Mouse (Mus musculus) retina, adult 2 months (tissue): ENCODE results near the gene Zbtb44.
A peak's percentile ranks its signal among the peaks of the same experiment; 100 is the strongest.

Experiments used
- DNase-seq: peaks from one replicate; pipeline ENCODE4 v3.0.0-alpha.2; 2012; ENCODE audit warnings: low read depth, low spot score

The Zbtb44 gene

DNA sequence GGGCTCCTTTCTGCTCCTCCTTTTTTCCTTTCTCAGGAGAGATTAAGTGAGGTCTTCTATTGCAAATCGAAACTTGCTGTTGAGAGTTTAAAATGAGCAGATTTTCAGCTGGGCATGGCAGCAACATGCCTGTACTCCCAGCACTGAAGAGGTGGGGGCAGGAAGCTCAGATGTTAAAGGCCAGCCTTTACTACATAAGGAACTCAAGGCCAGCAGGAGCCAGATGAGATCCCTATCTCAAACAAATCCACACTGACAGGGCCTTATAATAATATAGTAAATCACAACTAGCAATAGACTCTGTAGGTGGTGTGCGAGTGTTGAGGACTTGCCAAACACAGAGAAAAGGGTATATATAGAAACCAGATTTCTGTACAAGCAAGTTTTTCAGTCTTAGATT, 28.3 kb downstream of the Zbtb44 start:
- DNase-seq = no peak

DNA sequence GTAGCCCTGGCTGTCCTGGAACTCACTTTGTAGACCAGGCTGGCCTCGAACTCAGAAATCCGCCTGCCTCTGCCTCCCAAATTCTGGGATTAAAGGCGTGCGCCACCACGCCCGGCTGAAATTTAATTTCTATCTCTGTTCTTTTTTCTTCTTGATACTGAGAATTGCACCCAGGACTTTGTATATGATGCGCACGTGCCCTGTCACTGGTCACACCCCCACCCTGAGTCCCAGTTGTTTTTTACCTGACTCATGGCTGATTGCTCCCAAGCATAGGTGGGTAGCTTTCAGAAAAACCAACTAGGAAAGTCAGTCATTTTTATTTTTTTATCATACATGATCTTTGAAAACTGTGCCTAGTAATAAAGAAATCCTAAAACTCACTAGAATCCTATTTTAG, 40.3 kb downstream of the Zbtb44 start:
- no peak for DNase-seq

DNA sequence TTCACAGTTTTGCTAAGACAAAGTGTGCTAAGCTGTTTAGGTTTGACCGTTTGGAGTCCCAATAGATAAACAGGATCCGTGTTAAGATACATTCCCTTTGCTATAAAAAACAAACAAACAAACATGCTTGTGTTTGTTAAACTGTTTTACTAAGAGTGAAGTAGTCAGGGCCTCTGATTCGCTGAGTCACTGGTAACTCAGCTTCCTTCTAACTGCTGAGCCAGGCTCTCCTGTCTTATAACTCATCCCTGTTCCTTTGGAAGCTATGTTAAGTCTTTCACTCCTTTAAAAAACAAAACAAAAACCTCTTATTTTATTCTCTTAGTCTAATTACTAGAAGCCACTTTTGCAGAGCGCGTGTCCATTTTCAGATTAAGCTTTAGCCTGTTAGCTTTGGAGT, 41.8 kb downstream of the Zbtb44 start:
- DNase-seq = no peak

DNA sequence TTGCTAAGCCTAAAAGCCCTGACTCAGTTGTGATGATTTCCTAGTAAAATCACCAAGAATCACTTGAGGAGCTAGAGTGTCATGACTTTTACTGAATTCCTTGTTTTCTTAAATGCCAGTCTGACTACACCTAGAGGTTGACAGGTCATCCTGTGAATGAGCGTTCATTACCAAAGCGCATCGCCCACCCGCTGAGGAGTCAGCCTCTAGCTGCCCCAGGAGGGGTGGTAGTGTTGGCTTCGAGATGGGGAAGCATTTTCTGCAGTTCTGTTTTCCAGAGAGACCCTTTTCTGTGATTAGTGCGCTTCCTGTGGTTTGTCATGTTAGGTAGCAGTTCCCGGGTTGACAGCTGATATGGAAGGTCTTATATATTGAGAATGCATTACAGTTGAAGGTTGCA, 43.4 kb downstream of the Zbtb44 start:
- no peak for DNase-seq

DNA sequence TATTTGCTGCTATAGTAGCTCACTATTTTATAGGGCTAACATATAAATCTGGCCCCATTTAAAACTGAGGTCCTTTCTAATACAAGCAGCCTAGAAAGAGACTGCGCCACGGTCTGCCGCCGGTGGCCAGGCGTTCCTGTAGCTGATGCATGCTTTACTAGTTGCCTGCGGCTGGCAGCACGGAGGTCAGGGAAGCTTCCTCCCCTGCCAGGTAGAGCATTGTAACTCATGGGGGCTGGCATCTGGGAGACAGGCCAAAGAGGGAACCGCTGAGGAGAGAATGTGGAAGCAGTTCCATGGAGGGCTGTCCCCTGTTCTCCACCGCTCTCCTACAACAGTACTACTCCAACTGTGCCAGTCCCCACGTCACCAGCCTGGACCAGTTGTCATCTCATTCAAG, 44.4 kb downstream of the Zbtb44 start:
- no peak for DNase-seq

DNA sequence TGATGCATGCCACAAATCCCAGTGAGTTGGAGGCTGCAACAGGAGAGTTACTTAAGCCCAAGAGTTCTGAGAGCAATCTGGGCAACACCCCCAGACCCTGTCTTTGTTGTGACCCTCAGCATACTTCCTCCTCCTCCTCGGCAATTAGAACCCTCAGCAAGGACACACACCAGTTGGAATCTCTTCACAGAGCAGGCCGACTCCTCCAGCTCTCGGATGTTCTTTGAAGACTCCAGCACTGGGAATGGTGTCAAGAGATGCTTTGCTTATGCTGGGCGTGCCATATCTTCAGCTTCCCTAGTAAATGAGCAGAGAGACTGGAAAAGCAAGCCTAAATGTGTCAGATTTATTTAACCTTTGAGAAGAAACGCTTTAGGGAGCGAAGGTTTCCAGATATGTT, 50.3 kb downstream of the Zbtb44 start:
- no peak for DNase-seq

DNA sequence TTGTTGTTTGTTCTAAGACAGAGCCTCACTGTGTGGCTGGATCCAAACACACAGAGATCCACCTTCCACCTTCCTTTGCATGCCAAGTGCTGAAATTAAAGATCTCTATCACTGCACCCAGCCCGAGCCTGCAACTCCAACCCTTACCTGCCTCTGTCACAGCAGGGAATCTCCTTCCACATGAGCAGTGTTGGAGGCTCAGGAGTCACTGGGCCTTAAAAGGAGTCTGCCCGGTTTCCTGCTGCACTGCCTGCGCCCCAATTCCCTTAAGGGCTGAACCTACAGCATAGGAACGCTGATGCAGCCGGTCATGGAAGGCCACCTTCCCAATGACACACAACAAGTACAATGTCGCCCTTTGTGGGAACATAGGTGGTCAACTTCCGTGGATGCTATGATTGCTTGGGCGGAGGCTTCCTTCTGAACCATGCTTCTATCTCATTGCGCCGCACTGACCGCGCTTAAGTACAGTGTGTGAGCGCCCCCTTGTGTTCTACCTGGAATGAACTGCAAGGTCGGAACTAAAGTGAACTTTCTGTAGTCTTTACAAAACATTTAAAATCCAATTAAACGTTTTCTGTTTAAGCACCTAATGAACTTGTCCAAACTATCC, 51.7 kb downstream of the Zbtb44 start:
- DNase-seq = peak; percentile 53

DNA sequence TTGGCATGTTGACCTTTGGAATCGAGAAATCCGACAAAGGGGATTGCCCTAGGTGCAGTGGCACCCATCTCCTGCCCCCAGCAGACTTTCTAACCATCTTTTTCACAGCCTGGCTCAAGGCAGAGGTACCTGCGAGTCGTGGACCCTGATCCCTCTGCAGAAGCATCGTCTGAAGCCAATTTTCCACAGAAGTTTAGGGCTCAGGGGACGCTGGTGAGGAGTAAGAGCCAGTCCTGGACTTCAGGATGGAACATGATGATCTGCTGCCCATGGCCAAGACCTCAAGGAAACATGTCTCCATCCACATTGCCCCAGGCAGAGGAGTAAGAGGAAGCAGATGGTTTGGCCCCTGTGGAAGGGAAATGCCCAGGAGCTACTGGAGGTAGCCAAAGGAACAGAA, 52.3 kb downstream of the Zbtb44 start:
- DNase-seq = no peak

DNA sequence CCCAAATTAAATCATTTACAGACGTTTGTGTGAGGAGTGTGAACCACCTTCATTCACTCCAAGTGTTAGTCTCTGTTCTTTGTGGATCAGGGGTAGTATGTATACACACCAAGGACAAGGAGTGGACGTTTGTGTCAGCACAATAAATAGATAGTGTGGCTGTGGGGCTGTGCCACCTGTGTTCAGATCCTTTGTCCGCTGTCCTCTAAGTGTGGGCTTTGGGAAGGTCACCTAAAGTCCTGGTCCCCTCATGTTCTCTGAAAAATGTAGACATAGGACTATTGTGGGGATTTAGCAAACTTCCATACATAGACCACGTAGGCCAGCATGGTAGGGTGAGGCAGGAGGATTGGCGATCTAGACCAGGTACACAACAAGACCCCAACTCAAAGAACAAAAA, 55.1 kb downstream of the Zbtb44 start:
- no peak for DNase-seq

DNA sequence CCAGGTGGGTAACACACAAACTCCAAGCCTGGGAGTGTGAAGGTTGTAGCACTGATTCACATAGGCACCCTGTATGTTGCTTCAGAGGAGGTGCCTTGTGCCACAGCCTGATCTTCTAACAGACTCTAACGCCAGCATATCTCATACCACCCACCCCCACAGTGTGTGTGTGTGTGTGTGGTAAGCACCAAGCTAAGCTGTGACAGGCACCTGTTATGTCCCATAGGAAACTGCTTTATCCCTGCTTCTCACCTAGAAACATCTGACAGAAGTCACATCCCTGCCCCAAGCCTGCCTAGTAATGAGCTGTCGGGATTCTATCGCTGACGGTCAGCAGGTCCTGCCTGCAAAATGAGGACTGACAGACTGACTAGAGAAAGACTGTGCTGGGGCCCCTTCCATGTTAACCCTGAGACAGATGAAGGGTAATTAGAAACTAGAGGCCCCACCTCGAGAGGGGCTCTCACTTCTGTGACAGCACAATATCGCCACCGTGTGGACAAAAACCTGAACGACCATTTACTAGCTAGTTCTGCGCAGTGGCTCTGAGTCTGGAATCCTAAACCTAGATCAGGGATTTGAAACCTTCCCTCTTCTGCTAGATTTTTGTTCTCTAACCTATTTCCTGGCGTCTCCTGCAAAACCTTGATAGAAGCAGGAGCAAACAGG, 55.8 kb downstream of the Zbtb44 start:
- peak; percentile 42 for DNase-seq

DNA sequence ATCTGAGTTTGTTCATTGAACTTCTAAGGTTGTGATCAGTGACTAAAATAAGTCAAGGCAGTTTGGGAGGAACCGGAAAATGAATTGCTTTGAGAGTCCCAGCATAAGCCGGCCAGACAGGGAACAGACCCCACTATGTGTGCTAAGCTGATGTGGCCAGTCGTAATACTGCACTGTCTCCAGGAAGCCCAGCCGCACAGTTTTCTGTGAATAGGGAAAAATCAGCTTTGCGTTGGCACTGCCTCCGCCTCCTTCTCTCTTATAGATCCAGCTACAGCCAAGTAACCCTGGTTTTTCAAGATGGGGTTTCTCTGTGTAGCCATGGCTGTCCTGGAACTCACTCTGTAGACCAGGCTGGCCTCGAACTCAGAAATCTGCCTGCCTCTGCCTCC, 56.3 kb downstream of the Zbtb44 start:
- DNase-seq = no peak

DNA sequence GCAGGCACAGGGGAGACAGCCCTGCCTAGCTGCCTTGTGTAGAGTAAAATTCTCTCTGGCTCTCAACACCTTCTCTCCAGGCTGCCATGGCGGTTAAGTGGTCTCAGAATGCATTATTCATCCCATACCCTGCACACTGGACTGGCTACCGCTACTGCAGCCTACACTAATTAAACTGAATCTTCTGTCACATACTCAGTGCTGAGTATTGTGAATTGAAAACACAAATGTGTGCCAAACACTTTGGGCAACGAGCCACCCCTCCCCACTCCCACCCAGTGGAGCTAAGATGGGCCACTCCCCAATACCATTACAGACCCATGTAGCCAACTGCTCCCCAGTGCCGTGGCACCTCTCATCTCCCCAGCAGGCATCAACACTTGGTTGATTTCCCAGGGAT, 57.0 kb downstream of the Zbtb44 start:
- no peak for DNase-seq

DNA sequence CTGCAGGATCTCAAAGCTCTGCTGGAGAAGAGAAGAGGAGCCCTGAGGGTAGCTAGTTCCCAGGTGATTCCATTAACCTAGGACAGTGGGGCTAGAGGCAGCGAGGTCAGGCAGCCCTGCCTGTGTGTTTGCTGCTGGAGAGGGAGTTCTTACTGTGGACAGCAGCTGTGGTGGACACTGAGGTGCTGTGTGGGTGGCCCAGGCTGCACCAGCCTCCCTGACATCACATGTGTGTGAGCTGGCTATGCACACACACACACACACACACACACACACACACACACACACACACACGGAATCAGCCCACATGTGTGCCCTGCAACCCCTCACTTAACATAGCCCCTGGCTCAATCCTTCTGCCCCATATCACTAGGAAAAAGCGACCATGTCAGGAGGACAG, 57.7 kb downstream of the Zbtb44 start:
- DNase-seq = no peak

DNA sequence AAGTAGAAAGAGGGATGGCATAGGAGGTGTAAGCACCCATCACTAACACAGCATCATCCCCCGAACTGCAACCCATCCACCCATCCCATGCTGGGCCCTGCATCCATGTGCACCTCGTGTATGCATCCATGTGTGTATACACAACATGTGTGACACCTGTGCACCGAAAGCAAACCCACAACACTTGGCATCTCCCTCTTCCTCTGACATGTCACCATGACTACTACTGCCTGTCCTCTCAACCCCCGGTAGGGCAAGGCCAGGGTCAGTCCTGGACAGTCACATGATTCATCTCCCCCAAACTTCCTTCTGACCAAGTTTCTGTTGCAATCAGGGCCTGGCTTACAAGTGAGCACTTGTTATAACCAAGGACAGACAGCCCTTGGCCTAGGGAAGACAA, 58.4 kb downstream of the Zbtb44 start:
- DNase-seq = no peak

DNA sequence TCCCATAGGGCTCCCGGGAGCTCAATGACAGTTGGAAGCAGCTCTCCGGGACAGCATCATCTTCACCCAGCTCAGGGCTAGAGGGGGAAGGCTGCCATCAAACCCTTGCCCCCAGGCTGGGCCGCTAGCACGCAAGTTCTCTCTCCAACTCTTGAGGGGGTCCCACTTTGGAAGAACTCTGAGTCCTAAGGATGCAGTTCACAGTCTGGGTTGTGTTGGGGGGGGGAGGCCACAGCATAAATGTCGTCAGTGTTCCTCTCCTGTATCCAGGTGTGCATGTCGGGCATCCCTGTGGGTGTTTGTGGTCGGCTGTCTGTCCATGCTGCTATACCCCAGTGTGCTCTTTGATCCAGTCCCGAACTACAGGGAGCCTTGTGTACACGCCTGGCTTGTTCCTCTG, 59.1 kb downstream of the Zbtb44 start:
- DNase-seq = no peak

DNA sequence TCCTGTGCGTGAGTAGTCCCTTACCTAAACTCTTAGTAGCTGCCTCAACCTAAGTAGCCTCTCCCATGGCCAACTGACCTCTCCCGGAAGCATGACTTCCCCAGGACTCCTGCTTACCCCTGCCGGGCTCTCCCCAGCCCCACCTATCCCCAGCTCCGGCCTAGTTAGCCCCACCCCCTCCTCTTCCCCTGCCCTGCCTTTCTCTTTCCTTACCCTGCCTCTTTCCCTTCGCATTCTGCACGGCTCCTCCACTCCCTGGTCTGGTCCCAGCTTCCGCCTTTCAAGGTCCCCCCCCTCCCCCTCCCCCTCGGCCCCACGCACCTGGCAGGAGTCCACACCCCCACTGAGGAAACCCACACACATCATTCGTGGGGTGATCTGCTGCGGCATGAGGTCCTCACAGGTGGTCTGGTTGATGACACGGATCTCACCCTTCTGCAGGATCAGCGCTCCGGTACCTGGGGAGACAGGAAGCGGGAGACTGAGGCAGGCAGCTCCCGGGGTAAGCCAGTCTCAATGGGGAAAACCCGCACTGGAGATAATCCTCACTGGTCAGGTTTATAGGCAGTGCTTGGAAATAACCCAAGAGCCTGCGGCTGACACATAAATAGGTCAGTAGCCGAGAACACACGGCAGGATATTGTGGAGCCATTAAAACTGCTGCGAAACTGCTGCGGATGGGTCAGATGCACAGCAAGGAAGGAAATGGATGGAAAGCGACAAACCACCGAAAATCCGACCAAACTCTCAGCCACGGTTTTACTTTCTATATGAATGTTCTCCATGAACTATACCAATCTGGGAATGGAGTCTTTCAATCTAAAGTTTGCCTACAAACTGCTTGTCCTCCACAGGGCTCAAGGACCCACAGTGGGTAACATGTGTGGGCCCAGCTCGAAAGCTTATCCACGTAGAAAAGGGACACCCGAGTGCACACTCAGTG, 59.9 kb downstream of the Zbtb44 start:
- DNase-seq = peak; percentile 11

DNA sequence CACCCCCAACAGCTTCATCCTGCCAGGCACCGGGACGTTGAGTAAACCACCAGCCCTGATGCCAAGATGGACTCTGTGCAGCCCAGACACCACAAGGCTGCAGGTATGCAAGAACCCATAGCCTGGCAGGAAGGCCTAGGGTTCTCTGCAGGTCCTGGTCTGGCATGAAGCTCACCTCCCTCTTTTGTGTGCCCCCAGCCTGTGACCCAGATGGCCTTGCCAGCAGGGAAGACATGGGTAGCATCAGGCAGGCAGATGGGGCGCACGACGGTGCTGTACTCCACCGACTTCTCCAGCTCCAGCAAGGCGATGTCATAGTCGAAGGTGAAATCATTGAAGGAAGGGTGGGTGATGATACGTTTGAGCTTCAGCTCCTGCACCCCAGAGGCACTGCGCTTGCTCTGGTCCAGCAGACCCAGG, 60.7 kb downstream of the Zbtb44 start:
- DNase-seq = no peak

DNA sequence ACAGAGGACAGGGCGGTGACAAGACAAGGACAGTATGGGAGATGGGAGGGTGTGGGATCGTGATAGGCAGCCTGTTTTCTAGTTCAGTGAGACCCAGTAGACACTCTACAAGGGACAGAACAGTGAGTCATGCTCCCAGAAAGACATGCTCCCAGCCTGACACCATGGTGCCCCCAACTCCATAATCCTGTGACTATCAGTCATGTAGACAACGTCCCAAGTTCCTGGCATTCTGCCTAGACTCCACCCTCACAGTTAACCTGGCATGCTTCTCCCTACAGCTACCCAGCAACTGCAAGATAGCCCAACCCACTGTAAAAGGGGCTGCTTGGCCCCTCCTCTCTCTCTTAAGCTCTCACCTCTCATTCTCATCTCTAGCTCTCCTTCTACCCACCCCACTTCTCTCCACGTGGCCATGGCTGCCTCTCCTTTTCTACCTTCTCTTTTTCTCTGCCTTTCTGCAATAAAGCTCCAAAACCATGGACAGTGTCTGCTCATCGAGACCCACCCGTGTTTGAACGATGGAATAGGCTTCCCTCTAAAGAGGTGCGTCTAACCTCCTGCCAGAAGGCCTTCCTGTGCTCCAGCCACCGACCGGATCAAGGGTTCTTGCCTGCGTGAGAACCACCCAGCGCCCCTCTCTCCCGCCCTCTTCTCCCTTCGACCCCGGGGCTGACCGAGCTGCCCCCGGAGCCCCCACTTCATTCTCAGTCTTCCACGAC, 61.8 kb downstream of the Zbtb44 start:
- DNase-seq = no peak

DNA sequence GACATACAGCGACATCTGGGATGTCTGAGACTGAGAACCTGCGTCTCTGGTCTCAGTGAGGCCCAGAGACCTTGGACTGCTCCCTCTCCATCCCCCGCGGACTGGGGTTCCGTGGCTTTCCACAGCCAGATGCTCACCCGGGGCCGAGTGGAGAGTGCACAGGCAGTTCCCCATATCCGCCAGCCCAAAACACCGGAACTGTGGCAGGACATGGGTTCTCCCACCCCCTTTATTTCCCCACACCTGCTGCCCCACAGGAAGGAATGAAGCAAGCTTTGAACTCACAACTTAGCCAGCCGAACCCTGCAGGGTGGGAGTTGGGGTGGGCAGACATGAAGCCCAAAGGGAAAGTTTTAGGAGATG, 62.4 kb downstream of the Zbtb44 start:
- DNase-seq = no peak

DNA sequence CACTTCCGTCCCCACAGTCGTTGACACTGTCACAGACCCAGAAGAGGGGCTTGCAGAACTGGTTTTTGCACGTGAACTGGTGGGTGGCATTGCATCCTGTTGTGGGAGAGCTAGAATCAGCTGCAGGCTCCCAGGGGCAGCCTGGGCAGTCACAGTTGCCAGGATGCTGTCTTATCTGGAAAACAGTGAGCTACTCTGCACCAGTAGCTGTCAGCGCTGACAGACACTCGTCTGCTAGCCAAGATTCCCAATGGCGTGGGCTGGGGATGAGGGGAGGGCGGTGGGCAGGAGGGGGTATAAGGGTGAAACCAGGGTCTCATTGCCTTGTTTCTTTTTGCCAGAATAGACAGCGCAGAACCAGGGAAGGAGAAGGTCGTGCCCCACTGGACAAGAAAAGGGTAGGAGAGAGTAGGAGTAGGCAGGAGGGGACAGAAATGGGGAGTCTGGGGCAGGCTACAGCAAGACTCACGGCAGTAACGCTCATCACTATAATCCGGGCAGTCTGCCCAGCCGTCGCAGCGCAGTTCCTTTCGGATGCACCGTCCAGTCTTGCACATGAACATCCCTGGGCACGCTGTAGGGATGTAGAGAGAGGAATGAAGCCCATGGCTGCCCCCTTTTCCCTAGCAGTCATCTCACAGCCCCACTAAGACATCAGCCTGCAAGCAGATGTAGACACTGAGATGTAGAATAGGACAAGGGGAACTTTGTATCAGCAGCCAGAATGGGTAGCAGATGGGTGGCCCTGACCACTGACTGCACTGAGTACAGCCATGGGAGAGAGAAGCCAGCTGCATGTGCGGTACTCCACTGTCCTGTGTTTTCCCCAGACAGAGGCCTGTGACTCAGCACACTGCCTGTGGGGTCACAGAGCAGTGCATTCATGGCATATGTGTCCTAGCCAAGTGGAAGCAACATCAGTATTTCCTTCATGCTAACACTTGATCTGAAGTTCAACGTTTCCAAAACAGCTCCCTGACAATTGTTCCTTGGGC, 66.9 kb downstream of the Zbtb44 start:
- DNase-seq = no peak

DNA sequence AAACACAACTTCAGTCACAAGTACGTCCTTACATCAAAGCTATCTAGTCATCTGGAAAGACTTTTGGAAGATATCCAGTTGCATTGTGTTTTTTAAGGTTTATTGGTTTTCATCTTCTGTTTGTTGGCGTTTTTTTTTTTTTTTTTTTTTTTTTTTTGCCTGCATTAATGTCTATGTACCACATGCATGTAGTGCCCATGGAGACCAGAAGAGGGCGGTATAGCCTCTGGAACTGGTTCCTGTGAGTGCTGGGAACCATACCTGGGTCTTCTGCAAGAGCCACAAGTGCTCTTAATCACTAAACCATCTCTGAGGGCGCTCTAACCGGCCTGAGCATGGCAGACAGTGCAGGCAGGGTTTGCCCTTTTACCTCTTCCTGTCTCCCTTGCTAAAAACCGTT, 67.7 kb downstream of the Zbtb44 start:
- no peak for DNase-seq
